Mouse (Mus musculus) ES-Bruce4 (cell line): Measurements from ENCODE around the gene Elobl.

ENCODE experiments used
- CTCF ChIP-seq: IDR thresholded peaks from one replicate; pipeline ENCODE4 v1.8.1; 2011; ENCODE audit warnings: low read depth, low read length
- EP300 ChIP-seq: IDR thresholded peaks from 2 replicates; pipeline ENCODE4 v1.6.1; 2011; ENCODE audit warnings: low read depth, low read length; ENCODE audit not compliant: insufficient read depth
- POLR2A ChIP-seq: IDR thresholded peaks from one replicate; pipeline ENCODE4 v1.8.1; 2011; ENCODE audit warnings: low read length; ENCODE audit not compliant: insufficient read depth

DNA sequence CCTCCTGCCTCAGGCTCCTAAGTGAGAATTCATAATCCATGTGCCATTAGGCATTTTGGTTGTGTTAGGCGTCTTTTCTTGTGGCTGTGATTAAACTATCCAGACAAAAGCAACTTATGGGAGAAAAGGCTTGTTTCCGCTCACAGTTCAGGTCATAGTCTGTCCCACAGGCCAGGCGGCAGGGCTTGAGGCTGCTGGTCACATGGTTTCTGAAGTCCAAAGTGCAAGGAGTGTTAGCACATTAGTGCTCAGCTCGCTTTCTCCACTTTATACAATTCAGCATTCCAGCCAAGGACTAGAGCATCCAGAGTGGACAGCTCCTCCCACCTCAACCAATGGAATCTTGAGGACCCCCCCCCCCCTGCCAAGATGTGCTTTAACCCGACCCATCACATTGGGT, 45.5 kb upstream of the Elobl start:
- TF ChIP-seq CTCF, result no peak
- TF ChIP-seq POLR2A, result no peak
- TF ChIP-seq EP300, result no peak
